Mouse (Mus musculus): ENCODE data around the gene Wdr66. TPM values are rescaled to one million over a fixed set of nuclear protein-coding genes. Genes with fewer than 3 reads are reported as not detected.

Gene Wdr66
- total and polyA plus RNA-seq, 3 experiments, result 0.21 to 0.34 (median 0.21) TPM

DNA sequence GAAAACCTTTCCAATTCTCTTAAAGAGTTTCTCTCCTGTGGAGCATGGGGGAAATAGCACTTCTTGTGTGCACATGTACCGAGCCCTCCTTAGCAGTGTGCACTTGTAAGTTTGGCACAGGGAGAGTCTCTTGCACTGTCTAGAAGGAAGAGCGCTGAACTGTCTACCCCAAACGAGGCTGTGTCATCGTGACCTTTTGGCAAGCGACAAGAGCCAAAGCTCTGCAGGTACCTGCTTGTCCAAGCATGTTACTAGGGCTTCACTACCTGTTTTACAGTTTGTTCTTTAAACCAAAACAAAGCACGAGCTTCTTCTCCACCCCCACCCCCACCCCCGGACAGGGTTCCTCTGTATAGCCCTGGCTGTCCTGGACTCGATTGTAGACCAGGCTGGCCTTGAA is 75.8 kb downstream of the Wdr66 start:
- H3K79me2 ChIP-seq (replicated peaks; ENCODE audit: control insufficient read depth, extremely low read depth, insufficient read depth, poor library complexity, severe bottlenecking), result no peaks in the 10 kb centered on the region
- H3K4me2 ChIP-seq (ENCODE audit: insufficient read depth, low read depth, poor library complexity, severe bottlenecking), result no peak overlapping the region; the same call in 1 of the 2 replicates
- peaks cover 8% of the 10 kb centered on the region for H3K27me3 ChIP-seq (replicated peaks)
- TF ChIP-seq USF1 (IDR thresholded peaks at IDR 0.05; ENCODE audit: low read depth, low read length) (no peak), UBTF (IDR thresholded peaks at IDR 0.05; ENCODE audit: low read depth, low read length) (no peak), IRF4 (IDR thresholded peaks at IDR 0.05; ENCODE audit: low read depth, low read length) (no peak), ELF1 (IDR thresholded peaks at IDR 0.05; ENCODE audit: low read depth, low read length) (no peak), MAFK (IDR thresholded peaks at IDR 0.05; ENCODE audit: insufficient replicate concordance, low read length) (no peak), PAX5 (IDR thresholded peaks at IDR 0.05; ENCODE audit: low read length) (no peak), RCOR1 (conservative IDR thresholded peaks at IDR 0.05; ENCODE audit: low read depth, low read length) (no peak), ZKSCAN1 (IDR thresholded peaks at IDR 0.05; ENCODE audit: borderline replicate concordance, low read depth, low read length) (no peak), NRF1 (IDR thresholded peaks at IDR 0.05; ENCODE audit: low read depth, low read length) (no peak), E2F4 (IDR thresholded peaks at IDR 0.05; ENCODE audit: insufficient replicate concordance, low read depth, low read length) (no peak), ETS1 (conservative IDR thresholded peaks at IDR 0.05; ENCODE audit: low read depth, low read length) (no peak), SIN3A (IDR thresholded peaks at IDR 0.05; ENCODE audit: low read length) (no peak), USF2 (conservative IDR thresholded peaks at IDR 0.05; ENCODE audit: low read depth, low read length) (no peak)
- in situ Hi-C loops (cut with MboI; ENCODE audit: low pct_ligation_motif_present, low pct_unique_long_range_greater_than_20kb, low sequenced_read_pairs) (no loop called here), dilution Hi-C loops (cut with MboI; ENCODE audit: extremely low pct_ligation_motif_present, extremely low pct_unique_long_range_greater_than_20kb, low sequenced_read_pairs) (no loop called here)
- no peaks in the 10 kb centered on the region for H3K9me3 ChIP-seq (replicated peaks; ENCODE audit: low read length)
- no peak for DNase-seq (ENCODE audit: extremely low read depth)
- H3K36me3 ChIP-seq (replicated peaks in 1 of 2; ENCODE audit: control insufficient read depth in 1 of 2, insufficient read depth in 1 of 2, low read length in 1 of 2), result no peaks in the 10 kb centered on the region
- H3K27ac ChIP-seq (ENCODE audit: insufficient read depth, low read depth), result no peak overlapping the region
- H3K4me1 ChIP-seq (ENCODE audit: control insufficient read depth in 1 of 2, insufficient read depth in 2 of 2), result peaks cover 11 to 37% of the 10 kb centered on the region in 2 experiments
- H3K4me3 ChIP-seq (replicated peaks in 1 of 3; ENCODE audit: low read depth in 2 of 3, low read length in 2 of 3, poor library complexity in 1 of 3), result no peak overlapping the region
- no peak overlapping the region for H3K9ac ChIP-seq (ENCODE audit: insufficient read depth, low read depth)

DNA sequence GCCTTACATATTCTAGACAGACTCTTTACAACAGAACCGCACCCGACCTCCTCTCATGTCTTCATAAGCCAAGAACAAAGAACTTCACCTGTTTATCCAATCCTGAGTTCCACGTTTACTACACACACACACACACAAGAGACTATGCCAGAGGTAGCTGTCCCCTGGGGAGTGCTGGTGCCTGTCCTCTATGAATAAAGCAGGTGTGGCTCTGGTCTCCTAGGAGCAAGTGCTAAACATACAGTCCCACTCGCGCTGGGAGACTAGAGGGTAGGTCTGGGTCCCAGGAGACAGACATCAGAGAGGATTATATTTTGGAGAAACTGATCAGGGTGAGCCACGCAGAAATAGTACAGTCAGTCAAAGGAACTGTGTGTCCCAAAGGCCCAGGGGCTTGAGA is 81.7 kb downstream of the Wdr66 start:
- DNase-seq (ENCODE audit: extremely low read depth), result no peak
- no peak overlapping the region for H3K9ac ChIP-seq (ENCODE audit: insufficient read depth, low read depth)
- dilution Hi-C loops (cut with MboI; ENCODE audit: extremely low pct_ligation_motif_present, extremely low pct_unique_long_range_greater_than_20kb, low sequenced_read_pairs) (no loop called here), in situ Hi-C loops (cut with MboI; ENCODE audit: low pct_ligation_motif_present, low pct_unique_long_range_greater_than_20kb, low sequenced_read_pairs) (no loop called here)
- H3K4me3 ChIP-seq (replicated peaks in 1 of 3; ENCODE audit: low read depth in 2 of 3, low read length in 2 of 3, poor library complexity in 1 of 3), result no peak overlapping the region
- H3K9me3 ChIP-seq (replicated peaks; ENCODE audit: low read length), result no peaks in the 10 kb centered on the region
- no peak overlapping the region for H3K4me2 ChIP-seq (ENCODE audit: insufficient read depth, low read depth, poor library complexity, severe bottlenecking)
- TF ChIP-seq MAZ (IDR thresholded peaks at IDR 0.05; ENCODE audit: low read depth, low read length) (no peak), USF1 (IDR thresholded peaks at IDR 0.05; ENCODE audit: low read depth, low read length) (no peak), IRF4 (IDR thresholded peaks at IDR 0.05; ENCODE audit: low read depth, low read length) (no peak), E2F4 (IDR thresholded peaks at IDR 0.05; ENCODE audit: insufficient replicate concordance, low read depth, low read length) (no peak), ZKSCAN1 (IDR thresholded peaks at IDR 0.05; ENCODE audit: borderline replicate concordance, low read depth, low read length) (no peak), MEF2A (IDR thresholded peaks at IDR 0.05; ENCODE audit: borderline replicate concordance, low read depth, low read length) (no peak), TCF12 (IDR thresholded peaks at IDR 0.05; ENCODE audit: low read depth, low read length) (no peak), NRF1 (IDR thresholded peaks at IDR 0.05; ENCODE audit: low read depth, low read length) (no peak), JUN (IDR thresholded peaks at IDR 0.05; ENCODE audit: insufficient read depth, low read depth, low read length) (no peak), EP300 (IDR thresholded peaks at IDR 0.05; ENCODE audit: low read length) (no peak), UBTF (IDR thresholded peaks at IDR 0.05; ENCODE audit: low read depth, low read length) (no peak), MXI1 (IDR thresholded peaks at IDR 0.05; ENCODE audit: low read depth, low read length) (no peak), RCOR1 (conservative IDR thresholded peaks at IDR 0.05; ENCODE audit: low read depth, low read length) (no peak), TBP (conservative IDR thresholded peaks at IDR 0.05; ENCODE audit: low read depth, low read length) (no peak), CTCF (conservative IDR thresholded peaks at IDR 0.05 in 1 of 2, IDR thresholded peaks at IDR 0.05 in 1 of 2; ENCODE audit: low read depth in 2 of 2, low read length in 2 of 2) (no peak), MAX (IDR thresholded peaks at IDR 0.05; ENCODE audit: low read length) (no peak)
- no peak overlapping the region for H3K27ac ChIP-seq (ENCODE audit: insufficient read depth, low read depth)
- no peaks in the 10 kb centered on the region for H3K36me3 ChIP-seq (replicated peaks in 1 of 2; ENCODE audit: control insufficient read depth in 1 of 2, insufficient read depth in 1 of 2, low read length in 1 of 2)
- H3K27me3 ChIP-seq (replicated peaks), result peaks cover 3% of the 10 kb centered on the region
- no peaks in the 10 kb centered on the region for H3K4me1 ChIP-seq (ENCODE audit: control insufficient read depth in 1 of 2, insufficient read depth in 2 of 2)
- no peaks in the 10 kb centered on the region for H3K79me2 ChIP-seq (replicated peaks; ENCODE audit: control insufficient read depth, extremely low read depth, insufficient read depth, poor library complexity, severe bottlenecking)

Data from CH12.LX (cell line).